Mouse (Mus musculus) macrophage (primary cell): Measurements from ENCODE around the gene Kansl3. TPM values are rescaled to one million over a fixed set of nuclear protein-coding genes. Genes with fewer than 3 reads are reported as not detected.

Experiments
- polyA plus RNA-seq: library from polyadenylated mRNA; stranded (reverse); fragments of 250-400 nt; gene quantifications from 3 replicates; pipeline ENCODE4 v1.2.4, GENCODE M21; 2018; ENCODE audit warnings: inconsistent platforms

The Kansl3 gene
- polyA plus RNA-seq, 1 experiment from 2014 or later = 16.0 TPM

Other genes with a start within 250 kb of the Kansl3 start
- gene Uggt1, start 124.5 kb downstream of the Kansl3 start, polyA plus RNA-seq = 43.9 to 55.5 TPM (median 53.5 TPM) in 3 replicates
- gene Neurl3, start 94.5 kb downstream of the Kansl3 start, polyA plus RNA-seq = 58.1 to 131 TPM (median 76.9 TPM) in 3 replicates
- 4.5 to 30.1 TPM (median 23.6 TPM) in 3 replicates for gene Arid5a, start 61.4 kb downstream of the Kansl3 start, polyA plus RNA-seq
- not detected in 3 replicates for gene Fer1l5, start 3.1 kb upstream of the Kansl3 start, polyA plus RNA-seq
- 14.9 to 17.7 TPM (median 17.1 TPM) in 3 replicates for gene Lman2l, start 76.1 kb upstream of the Kansl3 start, polyA plus RNA-seq
- 2.9 to 3.6 TPM (median 3.0 TPM) in 3 replicates for gene Cnnm4, start 102.4 kb upstream of the Kansl3 start, polyA plus RNA-seq
- 6.7 to 14.7 TPM (median 6.8 TPM) in 3 replicates for gene Cnnm3, start 142.7 kb upstream of the Kansl3 start, polyA plus RNA-seq
- 1.3 to 4.4 TPM (median 1.6 TPM) in 3 replicates for gene Ankrd23, start 167.7 kb upstream of the Kansl3 start, polyA plus RNA-seq
- gene Gm42417, start 170.2 kb upstream of the Kansl3 start, polyA plus RNA-seq = 0.11 TPM in 1 of 3 replicates, not detected in the others
- 1.6 to 6.1 TPM (median 5.0 TPM) in 3 replicates for gene Ankrd39, start 178.3 kb upstream of the Kansl3 start, polyA plus RNA-seq
- 1.1 to 9.2 TPM (median 3.1 TPM) in 3 replicates for gene Sema4c, start 189.2 kb upstream of the Kansl3 start, polyA plus RNA-seq